Mouse (Mus musculus) heart, embryonic 10.5 days (tissue): ENCODE results near the gene Mgll. TPM values are rescaled to one million over a fixed set of nuclear protein-coding genes. Genes with fewer than 3 reads are reported as not detected.

Source experiments
- DNase-seq: peaks from one replicate; pipeline ENCODE4 v3.0.0-alpha.2; 2017; ENCODE audit warnings: low spot score
- H3K27ac ChIP-seq: fragments of 300-500 bp; sonication (generic); 2 replicates; pipeline ENCODE4 v1.5.1; 2016; ENCODE audit warnings: mild to moderate bottlenecking
- H3K27me3 ChIP-seq: fragments of 300-500 bp; sonication (generic); 2 replicates; pipeline ENCODE4 v1.6.1; 2016; ENCODE audit warnings: mild to moderate bottlenecking; ENCODE audit not compliant: poor library complexity, insufficient read depth, severe bottlenecking
- H3K36me3 ChIP-seq: fragments of 300-500 bp; sonication (generic); 2 replicates; pipeline ENCODE4 v1.6.1; 2016; ENCODE audit warnings: mild to moderate bottlenecking, moderate library complexity
- H3K4me1 ChIP-seq: fragments of 300-500 bp; sonication (generic); 2 replicates; pipeline ENCODE4 v1.6.1; 2016; ENCODE audit warnings: mild to moderate bottlenecking
- H3K4me3 ChIP-seq: fragments of 300-500 bp; sonication (generic); 2 replicates; pipeline ENCODE4 v1.5.1; 2016; ENCODE audit warnings: mild to moderate bottlenecking, moderate library complexity
- H3K9me3 ChIP-seq: fragments of 300-500 bp; sonication (generic); 2 replicates; pipeline ENCODE4 v1.6.1; 2016; ENCODE audit warnings: mild to moderate bottlenecking, moderate library complexity
- WGBS: fragments of 180-500 bp; shearing (Covaris S2); methylation state at CpG from one replicate; pipeline ENCODE4 v1.1.7; 2016; 5-methylcytosine and 5-hydroxymethylcytosine counted together
- polyA plus RNA-seq: library from polyadenylated mRNA; unstranded; fragments of >200 nt; fragmentation: Nextera tagmentation; extraction: Ambion mirVana; gene quantifications from 2 replicates; pipeline ENCODE4 v1.2.1, GENCODE M21; 2016

Gene Mgll
- polyA plus RNA-seq, 1 experiment from 2014 or later, result 5.4 TPM

DNA sequence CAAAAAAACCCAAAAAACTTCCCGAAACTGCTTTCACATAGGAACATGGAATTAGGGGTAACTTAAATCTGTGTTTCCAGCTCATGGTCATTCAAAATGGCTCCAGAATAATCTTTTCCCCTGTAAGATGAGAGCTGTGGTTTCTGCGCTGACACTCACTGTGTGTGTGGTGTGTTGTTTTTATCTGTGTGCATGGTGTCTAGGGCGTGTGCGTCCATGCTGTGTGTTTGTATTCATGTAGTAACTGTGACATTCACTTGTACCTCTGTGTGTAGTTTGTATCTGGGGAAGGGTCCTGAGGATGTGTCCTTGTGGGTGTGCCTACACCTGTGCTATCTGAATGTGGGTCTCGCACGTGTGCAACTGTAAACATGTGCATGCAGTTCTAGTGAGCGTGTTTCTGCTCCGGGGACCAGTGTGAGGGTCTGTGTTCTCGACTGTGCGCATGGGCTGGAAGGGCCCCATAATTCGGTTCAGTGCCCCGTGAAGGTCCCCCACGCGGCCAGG lies 353 bp upstream of the Mgll start:
- peak overlapping the region; percentile 89 for H3K27ac ChIP-seq
- WGBS, result 37% methylated on average over 14 of the region's 14 CpGs
- H3K4me1 ChIP-seq, result peaks cover 17% of the 10 kb centered on the region; the same call in 1 of the 2 replicates
- DNase-seq, result no peak
- H3K9me3 ChIP-seq, result no peaks in the 10 kb centered on the region
- H3K27me3 ChIP-seq, result peaks cover 39% of the 10 kb centered on the region
- peak overlapping the region; percentile 77 for H3K4me3 ChIP-seq
- no peaks in the 10 kb centered on the region for H3K36me3 ChIP-seq

DNA sequence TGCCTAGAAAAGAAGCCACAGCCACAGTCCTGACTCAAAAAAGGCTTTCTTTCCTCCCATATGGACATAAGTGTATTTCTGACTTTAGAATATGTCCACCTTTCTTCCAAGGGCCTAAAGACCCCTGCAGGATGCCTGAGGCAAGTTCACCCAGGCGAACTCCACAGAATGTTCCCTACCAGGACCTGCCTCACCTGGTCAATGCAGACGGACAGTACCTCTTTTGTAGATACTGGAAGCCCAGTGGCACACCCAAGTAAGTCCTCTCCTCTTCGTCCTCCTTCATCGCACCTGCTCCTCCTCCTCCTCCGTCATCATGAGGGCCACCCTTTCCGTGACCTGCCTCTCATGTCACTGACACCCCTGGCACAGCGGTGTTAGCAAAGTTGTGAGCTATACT lies 1.4 kb downstream of the Mgll start:
- DNase-seq, result no peak
- Histone ChIP-seq H3K36me3 (no peaks in the 10 kb centered on the region), H3K9me3 (no peaks in the 10 kb centered on the region), H3K4me1 (peaks cover 16% of the 10 kb centered on the region; the same call in 1 of the 2 replicates), H3K4me3 (no peak overlapping the region; the same call in 1 of the 2 replicates), H3K27ac (no peak overlapping the region), H3K27me3 (peaks cover 42% of the 10 kb centered on the region)
- WGBS, result 52% methylated on average over 7 of the region's 7 CpGs

DNA sequence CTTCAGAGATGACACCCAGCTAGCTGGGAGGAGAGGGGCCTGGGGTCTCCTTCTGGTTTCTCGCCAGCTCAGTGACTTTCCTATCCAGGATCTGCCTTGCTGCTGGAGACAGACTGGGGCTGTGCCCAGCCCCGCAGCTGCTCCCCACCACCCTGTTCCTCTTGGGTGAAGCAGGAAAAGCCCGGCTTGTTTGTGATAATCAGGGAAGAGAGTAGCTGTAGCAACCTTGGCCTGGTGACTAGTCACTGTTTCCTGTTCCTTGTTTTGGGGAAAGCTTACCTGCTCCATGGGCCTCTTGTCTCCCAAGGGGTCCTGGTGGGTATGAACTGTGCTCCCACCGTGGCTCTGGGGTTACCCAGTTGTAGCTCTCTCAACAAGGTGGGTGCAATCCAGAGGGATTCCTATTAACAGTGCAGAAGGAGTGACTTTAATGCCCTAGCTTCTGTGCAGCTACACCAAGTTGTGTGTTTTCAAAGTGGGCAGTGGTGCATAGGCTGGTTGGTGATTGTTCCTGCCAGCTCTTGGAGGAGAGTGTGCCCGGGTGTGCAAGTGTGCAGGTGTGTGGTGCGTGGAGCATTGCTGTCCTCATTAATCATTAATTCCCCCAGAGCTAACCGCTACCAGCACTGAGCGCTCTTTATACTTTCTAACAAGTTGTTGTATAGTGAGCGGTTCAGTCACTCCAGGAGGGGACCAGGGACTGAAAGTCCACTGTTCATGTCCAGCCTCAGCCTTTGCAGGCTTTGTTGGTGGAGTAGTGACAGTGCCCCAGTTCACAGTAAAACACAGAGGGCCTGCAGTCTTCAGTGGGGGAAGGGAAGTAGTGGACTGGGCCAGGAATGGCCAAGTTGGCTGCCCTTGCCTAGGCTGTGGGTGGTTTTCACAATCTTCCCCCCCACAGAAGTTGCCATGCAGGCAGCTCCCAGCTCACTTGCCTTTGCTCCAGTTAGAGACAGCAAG lies 2.3 kb downstream of the Mgll start:
- no peaks in the 10 kb centered on the region for H3K9me3 ChIP-seq
- H3K36me3 ChIP-seq, result no peaks in the 10 kb centered on the region
- H3K27me3 ChIP-seq, result peaks cover 52% of the 10 kb centered on the region
- peaks cover 13% of the 10 kb centered on the region; the same call in 1 of the 2 replicates for H3K4me1 ChIP-seq
- no peak overlapping the region for H3K4me3 ChIP-seq
- DNase-seq, result no peak
- no peak overlapping the region for H3K27ac ChIP-seq
- 67% methylated on average over 9 of the region's 9 CpGs for WGBS

DNA sequence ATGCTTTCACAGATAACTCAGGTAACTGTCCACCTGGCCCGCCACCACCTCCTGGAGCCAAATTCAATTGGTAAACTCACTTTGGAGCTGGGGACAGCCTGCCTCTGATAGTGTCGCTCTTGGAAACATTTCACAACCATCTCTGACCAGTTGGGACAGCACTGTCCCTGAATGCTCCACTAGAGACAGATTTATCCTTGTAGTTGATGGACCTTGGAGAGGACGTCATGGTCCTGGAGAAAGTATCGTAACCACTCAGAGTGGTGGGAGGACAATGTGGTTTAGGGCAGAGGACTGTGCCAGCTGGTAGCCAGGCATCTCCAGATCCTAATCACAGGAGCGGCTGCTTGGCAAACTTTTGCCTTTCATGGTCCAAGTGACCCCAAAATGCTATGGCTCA lies 3.3 kb downstream of the Mgll start:
- Histone ChIP-seq H3K4me1 (peaks cover 15% of the 10 kb centered on the region; the same call in 1 of the 2 replicates), H3K27ac (no peak overlapping the region), H3K27me3 (peaks cover 61% of the 10 kb centered on the region), H3K4me3 (no peak overlapping the region), H3K36me3 (no peaks in the 10 kb centered on the region), H3K9me3 (no peaks in the 10 kb centered on the region)
- 87% methylated on average over 5 of the region's 5 CpGs for WGBS
- no peak for DNase-seq

DNA sequence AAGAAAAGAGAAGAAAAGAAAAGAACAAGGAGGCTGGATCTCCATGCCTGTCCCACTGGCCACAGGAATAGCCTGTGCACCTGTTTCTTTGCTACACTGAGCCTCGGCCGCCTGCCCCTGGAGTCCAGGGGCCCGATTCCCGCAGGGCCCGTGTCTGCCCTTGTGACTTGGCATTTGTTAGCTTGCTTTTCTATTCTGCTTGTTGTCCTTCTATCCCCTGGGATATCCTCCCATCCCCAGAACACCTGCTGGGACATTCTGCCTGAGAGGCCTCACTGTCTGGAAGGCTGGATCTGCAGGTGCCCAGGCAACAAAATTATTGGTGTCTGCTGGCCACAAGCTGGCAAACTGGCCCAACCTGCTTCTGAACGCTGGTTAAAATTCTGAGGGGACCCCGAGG lies 3.8 kb downstream of the Mgll start:
- Histone ChIP-seq H3K4me1 (peaks cover 21% of the 10 kb centered on the region; the same call in 1 of the 2 replicates), H3K4me3 (no peak overlapping the region), H3K27me3 (peaks cover 57% of the 10 kb centered on the region), H3K9me3 (no peaks in the 10 kb centered on the region), H3K27ac (no peak overlapping the region), H3K36me3 (no peaks in the 10 kb centered on the region)
- no peak for DNase-seq
- WGBS, result 83% methylated on average over 7 of the region's 7 CpGs

DNA sequence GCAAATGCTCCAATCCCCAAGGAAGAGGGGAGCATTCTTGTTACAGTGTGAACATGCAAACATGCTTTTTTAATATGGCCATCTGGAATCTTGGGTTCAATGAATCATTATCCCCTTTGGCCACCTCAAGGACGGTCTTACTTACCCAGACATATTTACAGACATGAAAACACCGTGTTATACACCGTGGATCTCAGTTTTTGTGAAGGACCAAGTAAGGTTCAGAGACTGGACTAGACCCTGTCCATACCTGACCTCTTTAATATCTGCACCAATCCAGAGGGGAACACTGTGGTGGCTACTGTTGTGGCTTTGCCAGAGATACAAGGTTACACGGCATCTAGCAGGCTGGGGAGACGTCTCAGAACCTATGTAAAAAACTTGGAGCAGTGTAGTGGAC lies 4.3 kb downstream of the Mgll start:
- H3K27me3 ChIP-seq, result peaks cover 53% of the 10 kb centered on the region
- peaks cover 25% of the 10 kb centered on the region for H3K4me1 ChIP-seq
- WGBS, result 84% methylated on average over 5 of the region's 5 CpGs

DNA sequence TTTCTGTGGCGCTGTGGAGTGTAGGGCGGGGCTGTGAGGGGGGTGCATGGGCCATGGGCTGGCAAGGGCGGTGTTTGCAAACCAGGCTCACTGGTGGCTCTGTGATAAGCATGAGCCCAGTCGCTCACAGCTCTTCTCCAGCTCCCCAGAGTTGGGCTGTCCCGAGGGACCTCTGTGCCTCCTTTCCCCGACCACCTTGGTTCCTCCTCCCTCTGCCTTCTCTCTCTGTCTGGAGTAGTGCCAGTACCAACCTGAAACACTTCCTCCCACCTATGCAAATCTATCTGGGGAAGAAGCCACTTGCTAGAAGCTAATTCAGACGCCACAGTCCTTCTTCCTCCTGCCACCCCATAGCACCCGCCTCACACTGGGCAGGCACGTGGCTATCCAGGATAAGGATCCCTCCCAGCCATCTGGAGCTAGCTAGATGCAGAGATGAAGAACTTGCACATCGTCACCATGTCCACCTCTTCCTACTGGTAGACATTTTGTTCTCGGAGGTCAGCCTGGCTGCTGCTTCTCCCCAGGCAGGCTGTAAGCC lies 7.1 kb downstream of the Mgll start:
- Histone ChIP-seq H3K4me1 (peaks cover 13% of the 10 kb centered on the region), H3K4me3 (no peak overlapping the region), H3K27me3 (peaks cover 38% of the 10 kb centered on the region), H3K27ac (no peak overlapping the region), H3K9me3 (no peaks in the 10 kb centered on the region), H3K36me3 (no peaks in the 10 kb centered on the region)
- no peak for DNase-seq
- 69% methylated on average over 11 of the region's 11 CpGs for WGBS

More for the DNA sequence above, 4.3 kb downstream of the Mgll start:
- Histone ChIP-seq H3K4me3 (no peak overlapping the region), H3K27ac (no peak overlapping the region), H3K9me3 (no peaks in the 10 kb centered on the region), H3K36me3 (no peaks in the 10 kb centered on the region)
- no peak for DNase-seq

DNA sequence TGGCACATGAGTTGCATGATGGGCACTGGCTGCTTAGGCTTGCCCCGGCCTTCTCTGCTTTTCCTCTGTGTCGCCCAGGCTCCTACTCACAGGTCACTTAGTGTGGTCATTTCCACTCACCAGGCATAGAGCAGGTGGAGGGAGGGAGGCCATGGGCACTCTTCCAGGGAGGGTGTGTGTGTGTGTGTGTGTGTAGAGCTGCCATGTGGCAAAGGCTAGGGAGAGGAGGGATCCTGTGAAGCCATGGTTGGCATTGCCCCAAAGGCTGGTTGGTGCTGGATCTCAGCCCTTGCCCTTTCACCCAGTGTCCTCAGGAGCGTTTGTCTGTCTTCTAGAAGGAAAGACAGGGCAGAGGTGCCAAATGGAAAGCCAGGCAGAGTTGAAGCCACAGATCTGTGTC lies 7.8 kb downstream of the Mgll start:
- H3K27ac ChIP-seq, result no peak overlapping the region
- H3K4me1 ChIP-seq, result peaks cover 17% of the 10 kb centered on the region
- H3K27me3 ChIP-seq, result peaks cover 34% of the 10 kb centered on the region
- H3K9me3 ChIP-seq, result no peaks in the 10 kb centered on the region
- WGBS, result 95% methylated on average over 3 of the region's 3 CpGs
- H3K4me3 ChIP-seq, result no peak overlapping the region
- no peaks in the 10 kb centered on the region for H3K36me3 ChIP-seq
- DNase-seq, result no peak

DNA sequence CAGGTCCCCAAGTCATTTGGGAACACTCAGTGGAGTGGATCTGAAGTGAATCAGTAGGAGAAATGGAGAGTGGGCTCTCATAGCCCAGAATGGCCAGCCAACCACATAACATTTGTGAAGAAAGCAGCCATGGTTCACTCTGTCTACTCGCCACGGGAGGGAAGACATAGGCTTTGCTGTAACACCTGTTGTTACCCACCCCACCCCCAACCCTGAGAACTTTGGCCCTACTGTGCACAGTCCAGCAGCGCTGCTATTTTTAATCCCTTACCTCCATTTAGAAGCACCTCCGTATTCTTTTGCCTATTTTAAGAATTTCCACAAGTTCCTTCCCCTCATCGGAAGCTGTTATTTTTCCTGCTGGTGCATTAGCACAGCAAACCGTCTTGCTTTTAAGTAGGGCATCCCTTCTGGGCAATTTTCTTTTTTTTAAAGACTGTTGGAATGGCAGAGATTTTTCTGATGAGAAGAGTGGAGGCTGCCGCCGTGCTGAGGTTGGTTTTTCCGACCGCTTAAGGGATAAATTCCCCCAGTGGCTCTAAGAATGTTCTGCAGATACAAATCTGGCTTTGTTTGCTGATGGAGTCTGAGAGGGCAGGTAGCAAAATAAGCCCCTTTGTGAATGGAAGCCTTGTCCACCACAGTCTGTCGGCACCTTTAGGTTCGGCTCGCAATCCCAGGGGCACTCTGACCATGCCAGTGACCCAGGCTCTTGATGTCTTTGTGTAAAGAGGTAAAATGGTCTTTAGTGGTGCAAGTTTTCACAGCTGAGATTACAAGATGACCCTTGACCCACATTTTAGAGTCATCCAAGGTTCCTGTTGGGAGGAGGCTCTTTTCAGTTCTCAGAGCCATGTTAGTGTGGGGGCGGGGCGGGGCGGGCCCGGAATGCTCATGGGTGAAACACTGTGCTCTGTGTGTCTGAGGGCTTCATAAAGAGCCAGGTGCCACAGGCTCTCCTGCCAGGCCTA lies 8.7 kb downstream of the Mgll start:
- DNase-seq, result no peak
- H3K36me3 ChIP-seq, result no peaks in the 10 kb centered on the region
- H3K27ac ChIP-seq, result no peak overlapping the region
- peaks cover 25% of the 10 kb centered on the region for H3K27me3 ChIP-seq
- peaks cover 25% of the 10 kb centered on the region for H3K4me1 ChIP-seq
- H3K4me3 ChIP-seq, result no peak overlapping the region
- WGBS, result 63% methylated on average over 17 of the region's 17 CpGs
- H3K9me3 ChIP-seq, result no peaks in the 10 kb centered on the region

DNA sequence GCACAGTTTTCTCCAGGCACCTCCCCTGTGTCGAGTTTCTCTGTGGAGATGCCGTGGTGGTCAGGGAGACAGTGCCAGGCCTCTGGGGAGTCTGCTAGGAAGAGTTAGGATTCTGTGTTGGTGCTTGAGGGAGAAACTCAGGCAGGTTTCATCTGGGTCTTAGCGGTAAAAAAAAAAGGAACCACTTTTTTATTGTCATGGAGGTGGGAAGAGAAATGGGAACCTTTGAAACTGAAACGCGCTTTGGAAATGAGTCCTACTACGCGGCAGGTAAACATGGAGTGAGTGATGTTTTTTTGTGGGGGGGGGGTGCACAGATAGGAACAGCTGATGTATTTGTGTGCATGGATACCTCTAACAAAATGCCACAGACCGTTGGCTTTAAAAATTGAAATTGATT lies 12.1 kb downstream of the Mgll start:
- no peaks in the 10 kb centered on the region for H3K9me3 ChIP-seq
- 82% methylated on average over 8 of the region's 8 CpGs for WGBS

DNA sequence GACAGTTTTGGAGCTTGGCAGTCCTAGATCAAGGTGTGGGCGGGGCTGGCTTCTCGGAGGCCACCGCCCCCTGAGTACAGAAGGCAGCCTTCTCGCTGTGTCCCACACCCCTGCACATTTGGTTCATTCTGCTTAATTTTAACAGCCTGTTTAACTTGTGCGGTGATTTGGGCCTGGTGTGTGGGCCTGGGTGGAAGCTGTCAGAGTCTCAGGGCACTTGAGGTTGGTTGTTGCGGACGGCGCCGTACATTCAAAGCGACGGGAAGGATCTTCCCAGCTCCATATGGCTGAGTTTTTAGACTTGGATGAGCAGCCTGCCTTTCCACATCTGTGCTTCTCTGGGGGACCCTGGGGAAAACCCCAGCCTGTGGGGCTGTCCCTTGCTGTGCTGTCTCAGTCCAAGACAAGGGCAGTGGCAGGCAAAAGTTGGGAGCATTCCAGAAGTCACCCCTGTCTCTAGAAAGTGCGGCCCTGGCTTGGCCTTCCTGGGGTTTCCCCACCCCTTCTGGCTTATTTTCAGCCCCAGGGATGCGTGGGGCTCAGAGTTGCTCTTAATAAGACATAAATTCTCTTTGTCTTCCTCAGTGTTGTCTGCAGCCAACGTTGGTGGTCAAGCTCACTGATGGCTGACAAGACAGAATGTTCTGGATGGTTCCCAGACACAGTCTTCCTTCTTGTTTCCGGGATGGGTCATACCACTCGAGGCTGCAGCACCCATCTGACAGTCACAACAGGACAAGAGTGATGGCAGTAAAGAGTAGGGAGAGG lies 12.7 kb downstream of the Mgll start:
- no peak overlapping the region for H3K4me3 ChIP-seq
- peaks cover 25% of the 10 kb centered on the region for H3K4me1 ChIP-seq
- DNase-seq, result no peak
- no peaks in the 10 kb centered on the region for H3K36me3 ChIP-seq
- H3K9me3 ChIP-seq, result no peaks in the 10 kb centered on the region
- peaks cover 6% of the 10 kb centered on the region; the same call in 1 of the 2 replicates for H3K27me3 ChIP-seq
- WGBS, result 81% methylated on average over 16 of the region's 16 CpGs
- no peak overlapping the region for H3K27ac ChIP-seq

More for the DNA sequence above, 12.1 kb downstream of the Mgll start:
- no peaks in the 10 kb centered on the region for H3K36me3 ChIP-seq
- no peak overlapping the region for H3K27ac ChIP-seq
- H3K4me3 ChIP-seq, result no peak overlapping the region
- H3K27me3 ChIP-seq, result peaks cover 12% of the 10 kb centered on the region; the same call in 1 of the 2 replicates
- H3K4me1 ChIP-seq, result peaks cover 25% of the 10 kb centered on the region
- DNase-seq, result no peak

DNA sequence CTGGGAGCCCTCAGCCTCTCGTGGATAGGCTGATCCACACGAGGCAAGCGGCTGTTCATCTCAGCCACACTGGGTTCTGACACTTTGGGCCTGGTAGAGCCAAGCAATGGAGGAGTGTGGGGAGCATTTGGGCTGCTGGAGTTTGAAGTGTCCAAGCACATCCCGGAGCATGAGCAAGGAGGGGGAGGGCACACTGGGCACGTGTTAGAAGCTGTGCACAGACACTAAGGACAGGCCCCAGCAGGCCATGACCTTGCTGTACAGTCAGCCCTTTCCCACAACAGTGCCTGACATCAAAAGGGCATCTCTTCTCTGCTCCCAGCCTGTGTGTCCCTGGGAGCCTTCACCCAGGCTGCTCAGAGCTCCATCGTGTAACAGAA lies 13.3 kb downstream of the Mgll start:
- no peaks in the 10 kb centered on the region for H3K9me3 ChIP-seq
- no peak overlapping the region for H3K27ac ChIP-seq
- no peaks in the 10 kb centered on the region for H3K36me3 ChIP-seq
- H3K4me1 ChIP-seq, result peaks cover 22% of the 10 kb centered on the region
- no peak overlapping the region for H3K4me3 ChIP-seq
- 0 out of 2 replicates have a peak, but pooled peaks cover under 1% of the 10 kb centered on the region for H3K27me3 ChIP-seq
- 78% methylated on average over 6 of the region's 6 CpGs for WGBS
- DNase-seq, result no peak
